Mouse (Mus musculus) heart, postnatal 0 days (tissue): ENCODE measurements around the gene Hoga1.

Experiments
- CTCF ChIP-seq: IDR thresholded peaks from 2 replicates; pipeline ENCODE4 v1.5.1; 2016; ENCODE audit warnings: antibody characterized with exemption, control low read depth, low read depth
- EP300 ChIP-seq: IDR thresholded peaks from 2 replicates; pipeline ENCODE4 v1.6.1; 2016; ENCODE audit warnings: antibody characterized with exemption, low read depth

- TF ChIP-seq CTCF (no peak), EP300 (no peak)
These were observed 45.3 kb downstream of the Hoga1 start for GRCm38 (mm10) chr19:42090637-42091141.
